Mouse (Mus musculus): ENCODE measurements at regions not wholly inside any gene's neighbourhood (a gene's known extent, or its start where the extent isn't known, plus 50 kb on each side); places are given as distances from the start of the nearest gene placed in this dataset.

GRCm38 (mm10) chr4:124422406-124422805, 188.2 kb downstream of the 3100002H09Rik start:
- Histone ChIP-seq H3K4me3 (ENCODE audit: low read depth, low read length) (no peak overlapping the region), H3K27ac (ENCODE audit: low read depth) (no peak overlapping the region), H3K27me3 (ENCODE audit: insufficient read depth, low read length) (no peaks in the 10 kb centered on the region), H3K36me3 (replicated peaks; ENCODE audit: insufficient read depth, low read length) (no peaks in the 10 kb centered on the region), H3K9ac (replicated peaks) (no peak overlapping the region), H3K4me1 (ENCODE audit: insufficient read depth) (no peaks in the 10 kb centered on the region), H3K4me2 (ENCODE audit: low read depth, low read length) (no peak overlapping the region), H3K9me3 (ENCODE audit: low read length) (no peaks in the 10 kb centered on the region)
- DNase-seq (no peak), ATAC-seq (no peak)
- 73% methylated on average over 6 of the region's 6 CpGs for WGBS (ENCODE audit: insufficient replicate concordance)
- no peak for TF ChIP-seq EP300 (IDR thresholded peaks at IDR 0.05; ENCODE audit: low read depth)
- TF ChIP-seq CTCF (IDR thresholded peaks at IDR 0.05; ENCODE audit: low read depth) = no peak

- H3K9ac ChIP-seq (replicated peaks) = no peak overlapping the region
- 36% methylated on average over 8 of the region's 8 CpGs for WGBS (ENCODE audit: insufficient replicate concordance)
- H3K4me2 ChIP-seq (ENCODE audit: low read depth, low read length) = no peak overlapping the region
- H3K27ac ChIP-seq (ENCODE audit: low read depth) = no peak overlapping the region
- ATAC-seq (no peak), DNase-seq (no peak)
- H3K4me1 ChIP-seq (ENCODE audit: insufficient read depth) = no peaks in the 10 kb centered on the region
- no peak overlapping the region for H3K4me3 ChIP-seq (ENCODE audit: low read depth, low read length)
- H3K27me3 ChIP-seq (ENCODE audit: insufficient read depth, low read length) = no peaks in the 10 kb centered on the region
- no peaks in the 10 kb centered on the region for H3K9me3 ChIP-seq (ENCODE audit: low read length)
- H3K36me3 ChIP-seq (replicated peaks; ENCODE audit: insufficient read depth, low read length) = no peaks in the 10 kb centered on the region
- no peak for TF ChIP-seq EP300 (IDR thresholded peaks at IDR 0.05; ENCODE audit: low read depth)
- no peak for TF ChIP-seq CTCF (IDR thresholded peaks at IDR 0.05; ENCODE audit: low read depth)
Observed at GRCm38 (mm10) chr4:124418431-124418830, 192.2 kb downstream of the 3100002H09Rik start.

GRCm38 (mm10) chr4:124417176-124417575, 193.4 kb downstream of the 3100002H09Rik start:
- H3K9me3 ChIP-seq (ENCODE audit: low read length) = no peaks in the 10 kb centered on the region
- no peaks in the 10 kb centered on the region for H3K36me3 ChIP-seq (replicated peaks; ENCODE audit: insufficient read depth, low read length)
- H3K4me2 ChIP-seq (ENCODE audit: low read depth, low read length) = no peak overlapping the region
- no peak for ATAC-seq
- H3K27ac ChIP-seq (ENCODE audit: low read depth) = no peak overlapping the region
- no peak for DNase-seq
- no peak overlapping the region for H3K4me3 ChIP-seq (ENCODE audit: low read depth, low read length)
- TF ChIP-seq CTCF (IDR thresholded peaks at IDR 0.05; ENCODE audit: low read depth) (no peak), EP300 (IDR thresholded peaks at IDR 0.05; ENCODE audit: low read depth) (no peak)
- H3K9ac ChIP-seq (replicated peaks) = no peak overlapping the region
- H3K4me1 ChIP-seq (ENCODE audit: insufficient read depth) = no peaks in the 10 kb centered on the region
- 80% methylated on average over 8 of the region's 8 CpGs for WGBS (ENCODE audit: insufficient replicate concordance)
- H3K27me3 ChIP-seq (ENCODE audit: insufficient read depth, low read length) = no peaks in the 10 kb centered on the region

GRCm38 (mm10) chr4:124416266-124416665, 194.3 kb downstream of the 3100002H09Rik start:
- H3K36me3 ChIP-seq (replicated peaks; ENCODE audit: insufficient read depth, low read length) = no peaks in the 10 kb centered on the region
- no peaks in the 10 kb centered on the region for H3K4me1 ChIP-seq (ENCODE audit: insufficient read depth)
- ATAC-seq = no peak
- H3K9me3 ChIP-seq (ENCODE audit: low read length) = no peaks in the 10 kb centered on the region
- DNase-seq = no peak
- TF ChIP-seq EP300 (IDR thresholded peaks at IDR 0.05; ENCODE audit: low read depth) (no peak), CTCF (IDR thresholded peaks at IDR 0.05; ENCODE audit: low read depth) (no peak)
- H3K27ac ChIP-seq (ENCODE audit: low read depth) = no peak overlapping the region
- no peak overlapping the region for H3K4me2 ChIP-seq (ENCODE audit: low read depth, low read length)
- H3K9ac ChIP-seq (replicated peaks) = no peak overlapping the region
- no peak overlapping the region for H3K4me3 ChIP-seq (ENCODE audit: low read depth, low read length)
- 81% methylated on average over 6 of the region's 6 CpGs for WGBS (ENCODE audit: insufficient replicate concordance)
- no peaks in the 10 kb centered on the region for H3K27me3 ChIP-seq (ENCODE audit: insufficient read depth, low read length)

- 80% methylated on average over 7 of the region's 7 CpGs for whole genome bisulfite sequencing (ENCODE audit: insufficient replicate concordance)
- TF ChIP-seq EP300 (IDR thresholded peaks at IDR 0.05; ENCODE audit: low read depth) (no peak), CTCF (IDR thresholded peaks at IDR 0.05; ENCODE audit: low read depth) (no peak)
- Histone ChIP-seq H3K4me3 (ENCODE audit: low read depth, low read length) (no peak overlapping the region), H3K27ac (ENCODE audit: low read depth) (no peak overlapping the region), H3K9ac (replicated peaks) (no peak overlapping the region), H3K36me3 (replicated peaks; ENCODE audit: insufficient read depth, low read length) (no peaks in the 10 kb centered on the region), H3K27me3 (ENCODE audit: insufficient read depth, low read length) (no peaks in the 10 kb centered on the region), H3K9me3 (ENCODE audit: low read length) (no peaks in the 10 kb centered on the region), H3K4me1 (ENCODE audit: insufficient read depth) (no peaks in the 10 kb centered on the region), H3K4me2 (ENCODE audit: low read depth, low read length) (no peak overlapping the region)
- no peak for ATAC-seq
- no peak for DNase-seq
Observed at GRCm38 (mm10) chr4:124414386-124414785, 196.2 kb downstream of the 3100002H09Rik start.

GRCm38 (mm10) chr4:124409279-124409678, 201.3 kb downstream of the 3100002H09Rik start:
- no peak overlapping the region for H3K4me2 ChIP-seq (ENCODE audit: low read depth, low read length)
- TF ChIP-seq CTCF (IDR thresholded peaks at IDR 0.05; ENCODE audit: low read depth) (no peak), EP300 (IDR thresholded peaks at IDR 0.05; ENCODE audit: low read depth) (no peak)
- DNase-seq = no peak
- H3K9me3 ChIP-seq (ENCODE audit: low read length) = no peaks in the 10 kb centered on the region
- H3K27ac ChIP-seq (ENCODE audit: low read depth) = no peak overlapping the region
- no peaks in the 10 kb centered on the region for H3K4me1 ChIP-seq (ENCODE audit: insufficient read depth)
- no peak overlapping the region for H3K9ac ChIP-seq (replicated peaks)
- no peak for ATAC-seq
- no peaks in the 10 kb centered on the region for H3K27me3 ChIP-seq (ENCODE audit: insufficient read depth, low read length)
- H3K36me3 ChIP-seq (replicated peaks; ENCODE audit: insufficient read depth, low read length) = no peaks in the 10 kb centered on the region
- H3K4me3 ChIP-seq (ENCODE audit: low read depth, low read length) = no peak overlapping the region
- 94% methylated on average over 1 of the region's 1 CpGs for WGBS (ENCODE audit: insufficient replicate concordance)

- no peaks in the 10 kb centered on the region for H3K27me3 ChIP-seq (ENCODE audit: insufficient read depth, low read length)
- no peak for DNase-seq
- TF ChIP-seq EP300 (IDR thresholded peaks at IDR 0.05; ENCODE audit: low read depth) = no peak
- no peak for TF ChIP-seq CTCF (IDR thresholded peaks at IDR 0.05; ENCODE audit: low read depth)
- WGBS (ENCODE audit: insufficient replicate concordance) = 63% methylated on average over 8 of the region's 8 CpGs
- H3K4me3 ChIP-seq (ENCODE audit: low read depth, low read length) = no peak overlapping the region
- H3K9me3 ChIP-seq (ENCODE audit: low read length) = no peaks in the 10 kb centered on the region
- ATAC-seq = no peak
- no peaks in the 10 kb centered on the region for H3K36me3 ChIP-seq (replicated peaks; ENCODE audit: insufficient read depth, low read length)
- no peaks in the 10 kb centered on the region for H3K4me1 ChIP-seq (ENCODE audit: insufficient read depth)
- no peak overlapping the region for H3K9ac ChIP-seq (replicated peaks)
- no peak overlapping the region for H3K4me2 ChIP-seq (ENCODE audit: low read depth, low read length)
- H3K27ac ChIP-seq (ENCODE audit: low read depth) = no peak overlapping the region
Observed at GRCm38 (mm10) chr4:124402075-124402474, 208.5 kb downstream of the 3100002H09Rik start.

All from liver, postnatal 0 days (tissue).